Mouse (Mus musculus) midbrain, postnatal 0 days (tissue): ENCODE measurements around the gene Atp8b5. TPM values are rescaled to one million over a fixed set of nuclear protein-coding genes. Genes with fewer than 3 reads are reported as not detected.

Experiments
- ATAC-seq: fragments of 200-750 bp; cut with Nextera tagmentation; 2 replicates; pipeline ENCODE4 v1.8.0; 2017; ENCODE audit warnings: moderate number of reproducible peaks, mild to moderate bottlenecking, moderate TSS enrichment, moderate library complexity; ENCODE audit not compliant: low FRiP score
- DNase-seq: peaks from one replicate; pipeline ENCODE4 v3.0.0-alpha.2; 2015; ENCODE audit warnings: low spot score
- H3K27ac ChIP-seq: fragments of 300-500 bp; sonication (generic); 2 replicates; pipeline ENCODE4 v1.5.1; 2014; ENCODE audit warnings: low read depth, mild to moderate bottlenecking, low read length, mixed read lengths
- H3K27me3 ChIP-seq: fragments of 300-500 bp; sonication (generic); 2 replicates; pipeline ENCODE4 v1.6.1; 2014; ENCODE audit warnings: low read length, control low read depth, mixed read lengths; ENCODE audit not compliant: insufficient read depth
- H3K36me3 ChIP-seq: fragments of 300-500 bp; sonication (generic); 2 replicates; pipeline ENCODE4 v1.6.1; 2014; ENCODE audit warnings: low read length, control low read depth, mixed read lengths; ENCODE audit not compliant: insufficient read depth
- H3K4me1 ChIP-seq: fragments of 300-500 bp; sonication (generic); 2 replicates; pipeline ENCODE4 v1.6.1; 2014; ENCODE audit warnings: mild to moderate bottlenecking, control low read depth, antibody characterized with exemption, low read length, mixed read lengths; ENCODE audit not compliant: insufficient read depth
- H3K4me2 ChIP-seq: fragments of 300-500 bp; sonication (generic); 2 replicates; pipeline ENCODE4 v1.6.1; 2014; ENCODE audit warnings: low read depth, mild to moderate bottlenecking, low read length, mixed read lengths; ENCODE audit not compliant: poor library complexity, severe bottlenecking
- H3K4me3 ChIP-seq: fragments of 300-500 bp; sonication (generic); 2 replicates; pipeline ENCODE4 v1.5.1; 2014; ENCODE audit warnings: low read depth, mild to moderate bottlenecking, low read length, moderate library complexity
- H3K9ac ChIP-seq: fragments of 300-500 bp; sonication (generic); replicated peaks from 2 replicates; pipeline ENCODE4 v1.6.1; 2014; ENCODE audit warnings: mild to moderate bottlenecking, low read length, moderate library complexity, mixed read lengths; ENCODE audit not compliant: poor library complexity, severe bottlenecking
- H3K9me3 ChIP-seq: fragments of 300-500 bp; sonication (generic); 2 replicates; pipeline ENCODE4 v1.6.1; 2016; ENCODE audit warnings: low read length, control low read depth
- CTCF ChIP-seq: IDR thresholded peaks from 2 replicates; pipeline ENCODE4 v1.5.1; 2016; ENCODE audit warnings: antibody characterized with exemption, mild to moderate bottlenecking
- WGBS: fragments of 180-500 bp; shearing (Covaris S2); extraction: QIAGEN DNeasy Blood & Tissue Kit; methylation state at CpG from one replicate; pipeline ENCODE4 v1.1.7; 2014; 5-methylcytosine and 5-hydroxymethylcytosine counted together
- polyA plus RNA-seq: library from polyadenylated mRNA; unstranded; fragments of >200 nt; fragmentation: Nextera tagmentation; extraction: Ambion mirVana; gene quantifications from 2 replicates; pipeline ENCODE4 v1.2.1, GENCODE M21; 2015
- total RNA-seq: library from RNA; depleted of rRNA; stranded (reverse); fragments of >200 nt; gene quantifications from 2 replicates; pipeline ENCODE4 v1.2.3, GENCODE M21; 2014

Gene Atp8b5
- total and polyA plus RNA-seq, 2 experiments from 2014 or later: 0.44 to 0.54 TPM

- H3K36me3 ChIP-seq: peaks cover 40% of the 10 kb centered on the region
- no peaks in the 10 kb centered on the region for H3K4me1 ChIP-seq
- 93% methylated on average over 14 of the region's 14 CpGs for WGBS
- H3K9me3 ChIP-seq: no peaks in the 10 kb centered on the region
- no peaks in the 10 kb centered on the region for H3K27me3 ChIP-seq
- H3K9ac ChIP-seq: no peak overlapping the region
- no peak for TF ChIP-seq CTCF
- ATAC-seq: no peak
- no peak overlapping the region for H3K4me2 ChIP-seq
- H3K27ac ChIP-seq: no peak overlapping the region
- no peak overlapping the region for H3K4me3 ChIP-seq
- DNase-seq: no peak
Measured at GRCm38 (mm10) chr4:43414761-43415160, 147.8 kb downstream of the Atp8b5 start.

DNA sequence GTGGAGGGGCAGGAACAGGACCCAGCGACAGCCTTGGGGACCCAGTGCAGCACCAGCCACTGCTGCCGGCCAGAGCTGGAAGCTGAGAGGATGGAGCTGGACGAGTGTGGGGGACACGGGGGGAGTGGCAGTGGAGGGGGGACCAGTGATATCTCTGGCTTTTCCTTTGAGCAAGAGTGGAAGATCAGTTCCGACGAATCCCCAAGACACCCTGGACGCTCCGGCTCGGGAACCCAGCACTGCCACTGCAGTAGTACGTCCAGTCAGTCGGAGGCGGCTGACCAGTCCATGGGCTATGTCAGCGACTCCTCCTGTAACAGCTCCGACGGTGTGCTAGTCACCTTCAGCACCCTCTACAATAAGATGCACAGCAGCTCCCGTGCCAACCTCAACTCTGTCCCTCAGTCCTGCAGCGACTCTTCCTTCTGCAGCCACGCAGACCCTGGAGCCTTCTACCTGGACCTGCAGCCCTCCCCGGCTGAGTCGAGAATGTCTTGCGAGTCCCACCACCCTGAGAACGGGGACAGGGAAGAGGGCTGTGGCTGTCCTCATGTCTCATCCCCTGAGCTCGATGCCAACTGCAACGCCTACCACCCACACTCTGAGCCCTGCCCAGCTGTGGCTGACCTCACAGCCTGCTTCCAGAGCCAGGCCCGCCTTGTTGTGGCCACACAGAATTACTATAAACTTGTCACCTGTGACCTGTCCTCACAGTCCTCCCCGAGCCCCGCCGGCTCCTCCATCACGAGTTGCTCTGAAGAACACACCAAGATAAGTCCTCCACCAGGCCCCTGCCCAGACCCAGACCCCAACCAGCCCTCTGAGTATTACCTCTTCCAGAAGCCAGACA lies 148.5 kb downstream of the Atp8b5 start:
- Histone ChIP-seq H3K27ac (no peak overlapping the region), H3K4me1 (no peaks in the 10 kb centered on the region), H3K9me3 (no peaks in the 10 kb centered on the region), H3K27me3 (no peaks in the 10 kb centered on the region), H3K36me3 (peaks cover 40% of the 10 kb centered on the region), H3K9ac (no peak overlapping the region), H3K4me3 (no peak overlapping the region), H3K4me2 (no peak overlapping the region)
- TF ChIP-seq CTCF: no peak
- no peak for DNase-seq
- 90% methylated on average over 29 of the region's 29 CpGs for WGBS
- no peak for ATAC-seq

DNA sequence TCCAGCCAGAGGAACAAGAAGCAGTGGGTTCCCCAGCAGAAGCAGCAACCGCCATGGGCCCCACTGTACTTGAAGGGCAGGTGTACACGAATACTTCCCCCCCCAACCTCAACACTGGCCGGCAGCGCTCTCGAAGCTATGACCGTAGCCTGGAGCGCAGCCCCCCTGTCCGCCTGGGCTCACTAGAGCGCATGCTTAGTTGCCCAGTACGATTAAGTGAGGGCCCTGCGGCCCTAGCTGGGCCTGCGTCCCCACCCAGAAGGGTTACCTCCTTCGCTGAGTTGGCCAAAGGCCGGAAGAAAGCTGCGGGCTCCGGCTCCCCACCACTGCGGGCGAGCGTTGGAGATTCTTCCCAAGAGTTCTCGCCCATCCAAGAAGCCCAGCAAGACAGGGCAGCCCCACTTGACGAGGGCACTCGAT lies 149.1 kb downstream of the Atp8b5 start:
- H3K27me3 ChIP-seq: no peaks in the 10 kb centered on the region
- H3K27ac ChIP-seq: no peak overlapping the region
- ATAC-seq (no peak), DNase-seq (no peak)
- TF ChIP-seq CTCF: no peak
- H3K4me1 ChIP-seq: no peaks in the 10 kb centered on the region
- H3K36me3 ChIP-seq: peaks cover 42% of the 10 kb centered on the region
- H3K4me2 ChIP-seq: no peak overlapping the region
- no peak overlapping the region for H3K9ac ChIP-seq
- no peak overlapping the region for H3K4me3 ChIP-seq
- WGBS: 96% methylated on average over 22 of the region's 22 CpGs
- no peaks in the 10 kb centered on the region for H3K9me3 ChIP-seq

DNA sequence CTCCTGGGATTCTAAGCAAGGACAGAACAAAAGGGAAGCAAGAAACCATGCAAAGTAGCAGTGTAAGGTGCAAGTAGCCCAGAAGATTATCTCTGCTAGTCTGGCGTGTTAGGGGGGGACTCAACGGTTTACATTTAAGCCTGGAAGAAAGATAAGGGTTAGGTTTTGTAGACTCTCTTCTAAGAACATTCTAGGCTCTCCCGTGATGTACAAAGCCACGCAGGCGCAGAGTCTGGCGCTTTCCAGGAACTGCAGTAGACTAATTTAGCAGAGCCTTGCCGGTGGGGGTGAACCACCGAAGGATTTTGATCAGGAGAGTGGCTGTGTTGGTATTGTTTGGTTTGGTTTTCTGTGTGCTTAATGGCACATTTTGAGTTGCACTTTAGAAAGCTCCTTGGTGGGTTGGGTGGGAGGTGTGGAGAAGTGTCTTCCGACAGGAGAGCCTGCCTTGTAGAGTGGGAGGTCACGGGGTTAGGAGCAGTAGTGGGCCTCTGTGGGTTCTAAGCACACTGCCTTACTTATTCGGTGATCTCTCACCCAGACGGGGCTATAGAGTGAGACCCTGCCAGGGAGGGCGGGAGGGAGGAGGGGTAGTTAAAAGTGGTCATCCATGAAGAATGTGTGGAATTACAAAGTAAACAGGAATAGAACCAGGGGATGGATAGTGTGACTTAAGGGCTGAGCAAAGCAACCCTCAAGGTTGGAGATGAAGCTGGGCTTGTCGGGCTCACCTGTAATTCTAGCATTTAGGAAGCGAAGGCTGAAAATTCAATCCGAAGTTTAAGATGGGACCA lies 150.5 kb downstream of the Atp8b5 start:
- Histone ChIP-seq H3K4me3 (no peak overlapping the region), H3K27ac (no peak overlapping the region), H3K9me3 (no peaks in the 10 kb centered on the region), H3K4me2 (no peak overlapping the region), H3K4me1 (no peaks in the 10 kb centered on the region), H3K9ac (no peak overlapping the region), H3K36me3 (peaks cover 56% of the 10 kb centered on the region), H3K27me3 (no peaks in the 10 kb centered on the region)
- no peak for ATAC-seq
- WGBS: 73% methylated on average over 16 of the region's 16 CpGs
- TF ChIP-seq CTCF: no peak
- no peak for DNase-seq

DNA sequence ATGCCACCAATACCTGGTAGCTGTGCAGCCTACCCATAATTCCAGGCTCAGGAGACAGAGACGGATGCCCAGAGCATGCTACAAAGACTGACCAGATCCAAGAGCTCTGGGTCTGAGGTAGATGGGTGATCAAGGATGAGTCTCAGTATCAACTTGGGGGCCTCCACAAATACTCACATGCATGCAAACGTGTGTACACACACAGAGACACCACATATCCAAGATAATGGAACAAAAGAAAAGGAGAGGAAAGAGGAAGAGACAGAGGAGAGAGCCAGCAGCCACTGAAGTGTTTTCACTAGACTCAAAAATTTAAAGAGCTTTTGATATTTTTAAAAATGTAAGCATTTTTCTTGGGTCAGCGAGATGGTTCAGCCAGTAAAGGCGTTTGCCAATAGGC lies 151.5 kb downstream of the Atp8b5 start:
- 69% methylated on average over 4 of the region's 4 CpGs for WGBS
- DNase-seq (no peak), ATAC-seq (no peak)
- H3K27ac ChIP-seq: no peak overlapping the region
- no peaks in the 10 kb centered on the region for H3K27me3 ChIP-seq
- no peaks in the 10 kb centered on the region for H3K9me3 ChIP-seq
- no peak overlapping the region for H3K9ac ChIP-seq
- H3K36me3 ChIP-seq: peaks cover 66% of the 10 kb centered on the region
- no peak overlapping the region for H3K4me3 ChIP-seq
- no peak for TF ChIP-seq CTCF
- H3K4me2 ChIP-seq: no peak overlapping the region
- no peaks in the 10 kb centered on the region for H3K4me1 ChIP-seq
